Mouse (Mus musculus) adrenal gland, postnatal 36 days (tissue): ENCODE data around the gene Oxa1l. TPM values are rescaled to one million over a fixed set of nuclear protein-coding genes. Genes with fewer than 3 reads are reported as not detected.
"Not testable (repeated sequence)": the region's sequence is repeated elsewhere in the genome, so short reads cannot be mapped to it uniquely, and the experiment has no call there.

Experiments used
- DNase-seq, 2 experiments: peaks; one replicate each; pipeline ENCODE4 v3.0.0; 2021; ENCODE audit warnings: mixed read lengths in 1 of 2
- long read RNA-seq, 2 experiments: library from polyadenylated mRNA; stranded (forward); transcript quantifications; one replicate each; pipeline ENCODE4 v2.0.0; 2021; ENCODE audit warnings: borderline sequencing depth in 2 of 2
- total RNA-seq, 2 experiments: library from RNA; stranded (reverse); gene quantifications; 2 replicates each; pipeline ENCODE4 v1.2.3; 2021

The Oxa1l gene
- 100 to 1,000 TPM in 1 of 2 experiments, 10 to 100 TPM in 1; 81.8 to 102 TPM for total RNA-seq
- long read RNA-seq, experiment 1, transcript Oxa1l-201 (10 exons, 2,538 nt), result major isoform, 62 of 127 reads
- long read RNA-seq, experiment 1, partial matches to known transcripts, result 53 of 127 reads
- long read RNA-seq, experiment 1, other reads (novel, unspliced or antisense), result 6 of 127 reads
- long read RNA-seq, experiment 2, transcript Oxa1l-201 (10 exons, 2,538 nt), result major isoform, 13 of 26 reads
- long read RNA-seq, experiment 2, partial matches to known transcripts, result 11 of 26 reads
- long read RNA-seq, experiment 2, other reads (novel, unspliced or antisense), result 2 of 26 reads

GRCm38 (mm10) chr14:54360577-54361340, at the start of gene Oxa1l:
TSS of gene Oxa1l (plus strand) at chr14:54360834.
- peak; percentile 95 to 97 for DNase-seq

- DNase-seq, result peak; percentile 39 to 40
Measured at GRCm38 (mm10) chr14:54311763-54312162, 48.9 kb upstream of the Oxa1l start.

- peak; percentile 46 to 51 for DNase-seq
Measured at GRCm38 (mm10) chr14:54321556-54322376, 38.9 kb upstream of the Oxa1l start.

- no peak for DNase-seq
Measured at GRCm38 (mm10) chr14:54324486-54324885, 36.1 kb upstream of the Oxa1l start.

GRCm38 (mm10) chr14:54328548-54328947, 32.1 kb upstream of the Oxa1l start:
- no peak for DNase-seq

GRCm38 (mm10) chr14:54329201-54329600, 31.4 kb upstream of the Oxa1l start:
- DNase-seq, result no peak

GRCm38 (mm10) chr14:54331178-54331577, 29.5 kb upstream of the Oxa1l start:
- DNase-seq, result no peak

GRCm38 (mm10) chr14:54332176-54333074, 28.2 kb upstream of the Oxa1l start:
- DNase-seq, result no peak

- peak; percentile 87 for DNase-seq
Measured at GRCm38 (mm10) chr14:54333452-54334189, 27.0 kb upstream of the Oxa1l start.

- DNase-seq, result no peak
Measured at GRCm38 (mm10) chr14:54340836-54341235, 19.8 kb upstream of the Oxa1l start.

GRCm38 (mm10) chr14:54341807-54342206, 18.8 kb upstream of the Oxa1l start:
- DNase-seq, result not testable (repeated sequence)

- DNase-seq, result not testable (repeated sequence)
Measured at GRCm38 (mm10) chr14:54350773-54351541, 9.7 kb upstream of the Oxa1l start.

GRCm38 (mm10) chr14:54352314-54352713, 8.3 kb upstream of the Oxa1l start:
- DNase-seq, result no peak

GRCm38 (mm10) chr14:54354406-54354805, 6.2 kb upstream of the Oxa1l start:
- no peak for DNase-seq

GRCm38 (mm10) chr14:54363156-54363555, 2.5 kb downstream of the Oxa1l start:
- DNase-seq, result no peak

- no peak for DNase-seq
Measured at GRCm38 (mm10) chr14:54365026-54365645, 4.5 kb downstream of the Oxa1l start.

GRCm38 (mm10) chr14:54366581-54366980, 5.9 kb downstream of the Oxa1l start:
- no peak for DNase-seq

GRCm38 (mm10) chr14:54367429-54368060, 6.9 kb downstream of the Oxa1l start:
- DNase-seq, result peak; percentile 50 to 59

- no peak for DNase-seq
Measured at GRCm38 (mm10) chr14:54369372-54369771, 8.7 kb downstream of the Oxa1l start.
